Mouse (Mus musculus): ENCODE measurements around the gene Ablim1. TPM values are rescaled to one million over a fixed set of nuclear protein-coding genes. Genes with fewer than 3 reads are reported as not detected.

The Ablim1 gene
- polyA plus RNA-seq, 1 experiment from 2014 or later, result 39.3 TPM

GRCm38 (mm10) chr19:57077826-57078699 lies 236.7 kb downstream of the Ablim1 start:
- Histone ChIP-seq H3K9ac (replicated peaks; ENCODE audit: low read length) (no peak overlapping the region), H3K9me3 (ENCODE audit: low read length) (no peaks in the 10 kb centered on the region), H3K27me3 (ENCODE audit: insufficient read depth, low read length) (no peaks in the 10 kb centered on the region), H3K4me2 (replicated peaks; ENCODE audit: low read depth, low read length) (no peak overlapping the region), H3K36me3 (ENCODE audit: insufficient read depth, low read length) (no peaks in the 10 kb centered on the region), H3K4me1 (ENCODE audit: insufficient read depth, low read length) (peaks cover 28% of the 10 kb centered on the region), H3K27ac (ENCODE audit: low read length) (peak overlapping the region; percentile 43), H3K4me3 (ENCODE audit: low read length) (no peak overlapping the region)
- no peak for ATAC-seq (ENCODE audit: low FRiP score, low TSS enrichment)
- WGBS, result 69% methylated on average over 13 of the region's 13 CpGs

DNA sequence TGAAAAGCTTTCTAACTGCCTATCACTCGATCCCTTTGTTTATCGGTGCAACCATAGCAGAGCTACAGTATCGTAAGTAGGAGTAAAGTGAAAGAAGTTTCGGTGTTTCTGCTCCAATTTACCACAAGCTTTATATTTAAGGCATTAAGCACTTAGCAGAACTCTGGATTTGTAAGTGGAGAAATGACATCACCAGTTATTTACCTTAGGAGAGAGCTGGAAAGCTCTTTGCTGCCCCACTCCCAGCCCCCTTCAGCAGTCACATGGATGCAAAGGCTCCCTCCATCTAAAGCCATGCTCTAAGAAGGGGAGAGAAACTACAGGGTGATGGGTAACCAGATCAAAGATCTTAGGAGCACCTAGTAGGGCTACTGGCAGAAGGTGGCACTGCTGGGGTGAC lies 241.3 kb downstream of the Ablim1 start:
- H3K27ac ChIP-seq (ENCODE audit: low read length), result no peak overlapping the region; the same call in 1 of the 2 replicates
- H3K9me3 ChIP-seq (ENCODE audit: low read length), result no peaks in the 10 kb centered on the region
- no peaks in the 10 kb centered on the region for H3K36me3 ChIP-seq (ENCODE audit: insufficient read depth, low read length)
- no peaks in the 10 kb centered on the region for H3K27me3 ChIP-seq (ENCODE audit: insufficient read depth, low read length)
- no peak for ATAC-seq (ENCODE audit: low FRiP score, low TSS enrichment)
- WGBS, result 90% methylated on average over 4 of the region's 4 CpGs
- H3K4me1 ChIP-seq (ENCODE audit: insufficient read depth, low read length), result peaks cover 7% of the 10 kb centered on the region
- no peak overlapping the region for H3K4me3 ChIP-seq (ENCODE audit: low read length)
- no peak overlapping the region for H3K9ac ChIP-seq (replicated peaks; ENCODE audit: low read length)
- no peak overlapping the region for H3K4me2 ChIP-seq (replicated peaks; ENCODE audit: low read depth, low read length)

- H3K4me2 ChIP-seq (replicated peaks; ENCODE audit: low read depth, low read length), result no peak overlapping the region
- H3K9ac ChIP-seq (replicated peaks; ENCODE audit: low read length), result no peak overlapping the region
- no peaks in the 10 kb centered on the region for H3K9me3 ChIP-seq (ENCODE audit: low read length)
- H3K4me1 ChIP-seq (ENCODE audit: insufficient read depth, low read length), result peaks cover under 1% of the 10 kb centered on the region; the same call in 1 of the 2 replicates
- no peak for ATAC-seq (ENCODE audit: low FRiP score, low TSS enrichment)
- WGBS, result 76% methylated on average over 3 of the region's 3 CpGs
- no peak overlapping the region for H3K4me3 ChIP-seq (ENCODE audit: low read length)
- peak overlapping the region; percentile 20 for H3K27ac ChIP-seq (ENCODE audit: low read length)
- no peaks in the 10 kb centered on the region for H3K36me3 ChIP-seq (ENCODE audit: insufficient read depth, low read length)
- H3K27me3 ChIP-seq (ENCODE audit: insufficient read depth, low read length), result no peaks in the 10 kb centered on the region
These were observed 242.0 kb downstream of the Ablim1 start for GRCm38 (mm10) chr19:57072756-57073155.

GRCm38 (mm10) chr19:57067108-57067613 lies 247.6 kb downstream of the Ablim1 start:
- ATAC-seq (ENCODE audit: low FRiP score, low TSS enrichment), result no peak
- WGBS, result 86% methylated on average over 9 of the region's 9 CpGs
- Histone ChIP-seq H3K9me3 (ENCODE audit: low read length) (no peaks in the 10 kb centered on the region), H3K4me1 (ENCODE audit: insufficient read depth, low read length) (no peaks in the 10 kb centered on the region), H3K27me3 (ENCODE audit: insufficient read depth, low read length) (no peaks in the 10 kb centered on the region), H3K36me3 (ENCODE audit: insufficient read depth, low read length) (peaks cover 17% of the 10 kb centered on the region), H3K4me3 (ENCODE audit: low read length) (no peak overlapping the region), H3K27ac (ENCODE audit: low read length) (no peak overlapping the region), H3K9ac (replicated peaks; ENCODE audit: low read length) (no peak overlapping the region), H3K4me2 (replicated peaks; ENCODE audit: low read depth, low read length) (no peak overlapping the region)

- ATAC-seq (ENCODE audit: low FRiP score, low TSS enrichment), result no peak
These were observed 248.4 kb downstream of the Ablim1 start for GRCm38 (mm10) chr19:57066313-57066712.

DNA sequence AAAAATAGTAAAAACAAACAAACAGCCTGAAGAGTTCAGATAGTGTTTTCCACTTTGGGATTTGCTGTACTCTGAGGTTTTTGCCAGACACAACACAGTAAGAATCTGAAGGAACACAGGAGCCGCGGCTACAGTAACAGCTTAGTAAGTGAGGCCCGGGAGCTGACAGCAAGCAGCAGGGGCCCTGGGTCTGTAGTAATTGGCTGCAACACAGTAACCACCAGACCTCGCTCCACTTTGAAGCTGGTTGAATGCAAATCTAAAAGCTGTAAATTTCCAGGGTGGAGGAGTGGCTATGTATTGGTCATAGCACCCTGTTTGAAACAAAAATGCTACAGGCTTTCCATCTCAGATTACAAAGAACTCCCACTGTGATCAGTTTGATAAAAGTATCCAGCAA lies 252.0 kb downstream of the Ablim1 start:
- no peak overlapping the region for H3K27ac ChIP-seq (ENCODE audit: low read length)
- ATAC-seq (ENCODE audit: low FRiP score, low TSS enrichment), result no peak
- 61% methylated on average over 4 of the region's 4 CpGs for WGBS

More at GRCm38 (mm10) chr19:57066313-57066712, 248.4 kb downstream of the Ablim1 start:
- Histone ChIP-seq H3K4me2 (replicated peaks; ENCODE audit: low read depth, low read length) (no peak overlapping the region), H3K4me3 (ENCODE audit: low read length) (no peak overlapping the region), H3K36me3 (ENCODE audit: insufficient read depth, low read length) (peaks cover 17% of the 10 kb centered on the region), H3K9ac (replicated peaks; ENCODE audit: low read length) (no peak overlapping the region), H3K9me3 (ENCODE audit: low read length) (no peaks in the 10 kb centered on the region), H3K4me1 (ENCODE audit: insufficient read depth, low read length) (no peaks in the 10 kb centered on the region), H3K27me3 (ENCODE audit: insufficient read depth, low read length) (no peaks in the 10 kb centered on the region), H3K27ac (ENCODE audit: low read length) (no peak overlapping the region)
- 29% methylated on average over 3 of the region's 3 CpGs for WGBS

DNA sequence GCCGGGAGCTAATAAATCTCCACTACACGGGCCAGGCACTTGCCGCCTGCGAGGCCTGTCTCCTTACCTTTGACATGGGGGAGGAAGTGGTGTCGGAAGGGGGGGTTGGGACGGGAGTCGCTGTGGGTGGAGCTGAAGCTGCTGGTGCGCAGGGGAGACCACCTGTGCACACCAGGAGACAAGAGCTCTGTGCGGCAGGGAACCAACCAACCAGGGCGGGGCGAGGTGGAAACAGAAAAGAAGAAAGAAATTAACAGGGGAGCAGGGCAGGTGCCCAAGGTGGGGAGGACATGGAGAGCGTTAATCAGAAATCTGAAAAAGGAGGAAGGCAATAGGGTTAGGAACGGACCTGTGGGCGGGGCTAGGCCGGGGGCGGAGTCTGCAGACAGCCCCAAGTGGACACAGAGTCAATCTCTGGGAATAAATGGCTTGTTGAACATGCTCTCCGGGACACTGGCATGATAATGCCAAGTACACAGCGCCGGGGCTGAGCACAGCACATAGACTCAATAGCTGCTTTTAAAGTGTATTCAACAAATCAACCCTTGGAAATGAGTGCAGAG lies 255.6 kb downstream of the Ablim1 start:
- no peak overlapping the region for H3K27ac ChIP-seq (ENCODE audit: low read length)
- 0 out of 2 replicates have a peak, but pooled peaks have one; percentile 42 for ATAC-seq (ENCODE audit: low FRiP score, low TSS enrichment)
- peaks cover 6% of the 10 kb centered on the region for H3K9me3 ChIP-seq (ENCODE audit: low read length)
- peaks cover 8% of the 10 kb centered on the region for H3K4me1 ChIP-seq (ENCODE audit: insufficient read depth, low read length)
- peak overlapping the region; percentile 28 for H3K4me2 ChIP-seq (replicated peaks; ENCODE audit: low read depth, low read length)
- no peaks in the 10 kb centered on the region for H3K27me3 ChIP-seq (ENCODE audit: insufficient read depth, low read length)
- peak overlapping the region; percentile 9; the same call in 1 of the 2 replicates for H3K4me3 ChIP-seq (ENCODE audit: low read length)
- H3K9ac ChIP-seq (replicated peaks; ENCODE audit: low read length), result no peak overlapping the region
- peaks cover 22% of the 10 kb centered on the region for H3K36me3 ChIP-seq (ENCODE audit: insufficient read depth, low read length)
- WGBS, result 30% methylated on average over 19 of the region's 19 CpGs

More for the DNA sequence above, 252.0 kb downstream of the Ablim1 start:
- H3K9me3 ChIP-seq (ENCODE audit: low read length), result peaks cover 3% of the 10 kb centered on the region
- no peak overlapping the region for H3K4me2 ChIP-seq (replicated peaks; ENCODE audit: low read depth, low read length)
- peaks cover 5% of the 10 kb centered on the region; the same call in 1 of the 2 replicates for H3K4me1 ChIP-seq (ENCODE audit: insufficient read depth, low read length)
- H3K4me3 ChIP-seq (ENCODE audit: low read length), result no peak overlapping the region
- no peaks in the 10 kb centered on the region for H3K27me3 ChIP-seq (ENCODE audit: insufficient read depth, low read length)
- H3K36me3 ChIP-seq (ENCODE audit: insufficient read depth, low read length), result peaks cover 24% of the 10 kb centered on the region
- no peak overlapping the region for H3K9ac ChIP-seq (replicated peaks; ENCODE audit: low read length)

DNA sequence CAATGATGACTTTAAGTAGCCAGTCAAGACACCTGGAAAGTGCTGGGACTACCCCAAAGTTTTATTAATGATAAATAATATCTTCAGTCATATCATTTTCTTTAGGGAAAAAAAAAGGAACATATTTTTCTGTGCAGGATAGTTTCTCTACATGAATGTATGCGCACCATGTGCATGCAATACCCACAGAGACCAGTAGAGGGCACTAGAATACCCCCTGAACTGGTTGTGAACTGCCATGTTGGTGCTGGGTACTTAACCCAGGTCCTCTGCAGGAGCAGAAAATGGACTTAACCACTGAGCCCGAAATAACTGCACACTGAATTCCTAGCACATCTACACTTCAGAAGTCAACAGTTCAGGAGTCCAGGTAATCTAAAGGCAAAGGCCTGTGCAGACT lies 257.2 kb downstream of the Ablim1 start:
- no peak overlapping the region for H3K9ac ChIP-seq (replicated peaks; ENCODE audit: low read length)
- H3K27ac ChIP-seq (ENCODE audit: low read length), result no peak overlapping the region
- no peak for ATAC-seq (ENCODE audit: low FRiP score, low TSS enrichment)
- H3K9me3 ChIP-seq (ENCODE audit: low read length), result peaks cover 6% of the 10 kb centered on the region
- no peaks in the 10 kb centered on the region for H3K27me3 ChIP-seq (ENCODE audit: insufficient read depth, low read length)
- H3K4me2 ChIP-seq (replicated peaks; ENCODE audit: low read depth, low read length), result no peak overlapping the region
- H3K4me3 ChIP-seq (ENCODE audit: low read length), result no peak overlapping the region
- 97% methylated on average over 2 of the region's 2 CpGs for WGBS
- peaks cover 8% of the 10 kb centered on the region for H3K4me1 ChIP-seq (ENCODE audit: insufficient read depth, low read length)
- H3K36me3 ChIP-seq (ENCODE audit: insufficient read depth, low read length), result peaks cover 11% of the 10 kb centered on the region

- Histone ChIP-seq H3K4me3 (ENCODE audit: low read length) (no peak overlapping the region), H3K9me3 (ENCODE audit: low read length) (peaks cover 6% of the 10 kb centered on the region), H3K36me3 (ENCODE audit: insufficient read depth, low read length) (peaks cover 9% of the 10 kb centered on the region), H3K4me1 (ENCODE audit: insufficient read depth, low read length) (peaks cover 8% of the 10 kb centered on the region), H3K27me3 (ENCODE audit: insufficient read depth, low read length) (no peaks in the 10 kb centered on the region), H3K27ac (ENCODE audit: low read length) (no peak overlapping the region), H3K4me2 (replicated peaks; ENCODE audit: low read depth, low read length) (no peak overlapping the region), H3K9ac (replicated peaks; ENCODE audit: low read length) (no peak overlapping the region)
- 89% methylated on average over 16 of the region's 16 CpGs for WGBS
- no peak for ATAC-seq (ENCODE audit: low FRiP score, low TSS enrichment)
These were observed 259.3 kb downstream of the Ablim1 start for GRCm38 (mm10) chr19:57055215-57056120.
